ENCODE assay signal across 8 mouse cellular contexts in the genomic region with DNA sequence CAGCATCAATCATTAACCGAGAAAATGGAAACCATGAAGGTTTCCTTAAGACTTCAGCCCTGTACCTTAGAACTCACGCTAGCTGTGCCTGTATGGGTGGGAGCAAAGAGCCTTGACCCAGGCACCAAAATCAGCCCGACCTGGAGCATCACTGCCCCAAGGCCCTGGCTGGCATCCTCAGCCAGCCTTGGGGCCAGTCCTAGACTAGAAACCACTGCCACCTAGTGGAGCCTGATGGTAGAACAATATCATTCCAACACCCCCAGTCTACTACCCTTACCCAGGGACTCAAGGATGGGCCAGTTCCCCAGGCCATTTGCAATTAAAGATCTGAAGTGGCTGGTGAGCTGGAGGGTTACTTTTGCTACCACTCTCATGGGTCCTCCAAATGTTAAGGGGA. TPM values are rescaled to one million over a fixed set of nuclear protein-coding genes. Genes with fewer than 3 reads are reported as not detected.
DNase-seq lines count a peak whose midpoint lies in the region; ATAC-seq lines count a peak whose summit lies in the region.

No protein-coding gene starts in this region.

- H3K36me3 ChIP-seq in hindbrain, embryonic 14.5 days (replicated peaks; ENCODE audit: control insufficient read depth, insufficient read depth): peaks cover 35% of the 10 kb centered on the region
- peaks cover 20% of the 10 kb centered on the region for H3K36me3 ChIP-seq in neural tube, embryonic 13.5 days

- intact Hi-C loops in left cerebral cortex, postnatal 25 days (cut with DNase I): no loop called here

- no peak overlapping the region for H3K4me3 ChIP-seq in hindbrain, embryonic 14.5 days (replicated peaks; ENCODE audit: low read length)
- H3K4me3 ChIP-seq in neural tube, embryonic 13.5 days: no peak overlapping the region

- peak; percentile 71 for ATAC-seq in activated CD4-positive, CD25-positive, alpha-beta regulatory T cell, adult 4 months
- no peak for ATAC-seq in hindbrain, embryonic 14.5 days (ENCODE audit: low FRiP score)
- peak; percentile 8; the same call in 1 of the 2 replicates for ATAC-seq in neural tube, embryonic 13.5 days (ENCODE audit: low read depth)

- no peak overlapping the region for H3K9ac ChIP-seq in hindbrain, embryonic 14.5 days
- no peak overlapping the region for H3K9ac ChIP-seq in neural tube, embryonic 13.5 days

- H3K4me2 ChIP-seq in hindbrain, embryonic 14.5 days (replicated peaks): no peak overlapping the region
- H3K4me2 ChIP-seq in neural tube, embryonic 13.5 days: no peak overlapping the region

- H3K9me3 ChIP-seq in hindbrain, embryonic 14.5 days (ENCODE audit: control insufficient read depth, low read length): no peaks in the 10 kb centered on the region
- H3K9me3 ChIP-seq in neural tube, embryonic 13.5 days: no peaks in the 10 kb centered on the region

- H3K27ac ChIP-seq in hindbrain, embryonic 14.5 days: no peak overlapping the region
- H3K27ac ChIP-seq in neural tube, embryonic 13.5 days (replicated peaks): no peak overlapping the region

- peaks cover 3% of the 10 kb centered on the region; the same call in 1 of the 2 replicates for H3K4me1 ChIP-seq in hindbrain, embryonic 14.5 days (replicated peaks; ENCODE audit: control insufficient read depth, insufficient read depth, low read length)
- H3K4me1 ChIP-seq in neural tube, embryonic 13.5 days (replicated peaks): peaks cover 2% of the 10 kb centered on the region

- 38% methylated on average over 3 of the region's 3 CpGs for WGBS in hindbrain, embryonic 14.5 days
- 47% methylated on average over 3 of the region's 3 CpGs for WGBS in neural tube, embryonic 13.5 days

- no peaks in the 10 kb centered on the region for H3K27me3 ChIP-seq in hindbrain, embryonic 14.5 days (ENCODE audit: control insufficient read depth, insufficient read depth, low read length)
- H3K27me3 ChIP-seq in neural tube, embryonic 13.5 days: no peaks in the 10 kb centered on the region

- peak; percentile 19 for DNase-seq in right cerebral cortex, adult 18-20 months
- no peak for DNase-seq in right cerebral cortex, postnatal 36 days (ENCODE audit: low spot score in 2 of 2)
- peak; percentile 46 to 55 for DNase-seq in cerebellum, postnatal 36 days
- DNase-seq in hindbrain, embryonic 14.5 days (ENCODE audit: low spot score): peak; percentile 49
- peak; percentile 42 to 49 for DNase-seq in left cerebral cortex, postnatal 25 days (ENCODE audit: low spot score in 2 of 2)
- no peak for DNase-seq in ovary, postnatal 36 days (ENCODE audit: low spot score)

RNA-seq across cellular contexts. Expression of a gene that starts 5.7 kb away (rescaled TPM):
- 1 to 10 TPM; 1.2 to 1.5 TPM for polyA plus RNA-seq in activated CD4-positive, CD25-positive, alpha-beta regulatory T cell, adult 4 months (2017; shearing (Covaris generic))
- polyA plus RNA-seq in hindbrain, embryonic 14.5 days (2014; fragmentation: Nextera tagmentation; extraction: Ambion mirVana): 21.2 and 26.2 TPM in 2 replicates
- total RNA-seq in left cerebral cortex, postnatal 25 days (2021): 10 to 100 TPM; 24.7 to 25.7 TPM
- polyA plus RNA-seq in neural tube, embryonic 13.5 days (2015; fragmentation: Nextera tagmentation; extraction: Ambion mirVana): 16.1 and 16.9 TPM in 2 replicates

RNA-seq across cellular contexts. Expression of a gene that starts 22.2 kb away (rescaled TPM):
- not detected for polyA plus RNA-seq in activated CD4-positive, CD25-positive, alpha-beta regulatory T cell, adult 4 months (2017; shearing (Covaris generic))
- polyA plus RNA-seq in hindbrain, embryonic 14.5 days (2014; fragmentation: Nextera tagmentation; extraction: Ambion mirVana): not detected in 2 replicates
- total RNA-seq in left cerebral cortex, postnatal 25 days (2021): under 1 TPM; 0.34 to 0.48 TPM
- 0.10 and 0.25 TPM in 2 replicates for polyA plus RNA-seq in neural tube, embryonic 13.5 days (2015; fragmentation: Nextera tagmentation; extraction: Ambion mirVana)

Comparison
In these comparisons a context has a peak if more than half of its experiments do, and no peak if none do; other contexts are left out.
1. DNase-seq: peak in right cerebral cortex, adult 18-20 months (single experiment), cerebellum, postnatal 36 days (2 of 2), hindbrain, embryonic 14.5 days (single experiment) and left cerebral cortex, postnatal 25 days (2 of 2); none in right cerebral cortex, postnatal 36 days (0 of 2) and ovary, postnatal 36 days (single experiment).